Mouse (Mus musculus): ENCODE results near the gene Slc9a3r2.
A peak's percentile ranks its signal among the peaks of the same experiment; 100 is the strongest.
"Not testable (repeated sequence)": the region's sequence is repeated elsewhere in the genome, so short reads cannot be mapped to it uniquely, and the experiment has no call there.

The Slc9a3r2 gene

DNA sequence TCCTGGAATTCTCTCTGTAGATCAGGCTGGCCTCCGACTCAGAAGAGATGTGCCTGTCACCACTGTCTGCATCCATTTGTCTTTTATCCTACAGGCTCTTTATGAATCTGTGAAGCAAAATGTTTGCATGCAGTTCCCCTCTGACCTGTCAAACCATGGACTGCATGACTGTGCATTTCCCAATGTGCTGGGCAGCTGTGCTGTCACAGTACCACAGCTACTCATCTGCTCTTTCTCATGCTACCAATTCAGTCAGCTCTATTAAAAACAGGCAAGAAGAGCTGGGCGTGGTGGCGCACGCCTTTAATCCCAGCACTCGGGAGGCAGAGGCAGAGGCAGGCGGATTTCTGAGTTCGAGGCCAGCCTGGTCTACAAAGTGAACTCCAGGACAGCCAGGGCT is 16.9 kb upstream of the Slc9a3r2 start:
- not testable (repeated sequence) for DNase-seq

DNA sequence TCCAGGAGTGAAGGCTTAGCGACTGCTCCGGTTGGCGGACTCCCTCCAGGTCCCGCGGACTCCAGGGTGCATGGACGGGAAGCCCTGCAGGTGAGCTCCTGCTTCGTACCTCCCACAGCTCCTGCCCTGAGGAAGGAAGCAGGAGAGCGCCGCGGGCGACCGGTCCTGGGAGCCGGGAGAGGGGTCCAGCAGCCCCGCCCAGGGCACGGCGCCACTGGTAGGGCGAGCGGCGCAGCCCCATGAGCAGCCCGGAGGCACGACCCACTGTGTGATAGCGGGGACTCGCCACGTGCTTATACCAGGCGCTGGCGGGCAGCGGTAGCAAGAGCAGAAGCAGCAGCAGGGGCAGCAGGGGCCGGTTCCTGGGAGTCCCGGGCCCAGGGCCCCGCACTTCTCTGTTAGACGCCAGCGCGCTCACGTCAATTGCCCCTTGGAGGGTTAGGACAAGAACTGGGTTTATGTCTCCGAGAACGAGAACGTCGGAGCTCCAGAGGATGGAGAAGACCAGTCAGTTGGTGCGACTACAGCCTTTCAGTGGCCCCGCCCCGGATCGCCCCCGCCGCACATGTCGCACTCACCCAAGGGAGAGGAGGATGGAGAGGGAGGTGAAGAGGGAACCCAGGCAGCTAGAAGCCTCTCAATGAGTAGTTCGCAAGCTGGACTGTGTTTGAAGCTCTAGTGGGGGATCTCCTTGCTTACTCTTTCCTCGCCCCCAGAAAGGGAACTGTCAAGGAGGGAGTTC is 8.1 kb upstream of the Slc9a3r2 start, which contains the start of gene Npw:
TSS of gene Npw (minus strand) at position 441 of the 742 bp plus-strand sequence.
- peak; percentile 90 for DNase-seq

DNA sequence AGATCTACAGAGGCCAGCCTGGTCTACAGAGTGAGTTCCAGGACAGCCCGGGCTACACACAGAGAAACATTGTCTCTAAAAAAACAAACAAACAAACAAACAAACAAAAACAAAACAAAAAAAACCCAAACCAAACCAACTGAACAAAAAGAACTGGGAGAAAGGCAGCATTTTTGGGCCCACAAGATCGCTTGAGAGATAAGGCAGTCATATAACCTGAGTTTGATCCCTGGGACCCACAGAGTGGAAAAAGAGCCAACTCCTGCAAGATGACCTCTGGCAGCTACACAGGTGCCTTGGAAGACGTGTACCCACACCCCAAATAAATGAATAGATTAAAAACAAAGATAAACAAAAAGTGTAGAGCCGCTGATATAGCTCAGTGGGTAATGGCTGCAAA is 4.8 kb upstream of the Slc9a3r2 start:
- no peak for DNase-seq

DNA sequence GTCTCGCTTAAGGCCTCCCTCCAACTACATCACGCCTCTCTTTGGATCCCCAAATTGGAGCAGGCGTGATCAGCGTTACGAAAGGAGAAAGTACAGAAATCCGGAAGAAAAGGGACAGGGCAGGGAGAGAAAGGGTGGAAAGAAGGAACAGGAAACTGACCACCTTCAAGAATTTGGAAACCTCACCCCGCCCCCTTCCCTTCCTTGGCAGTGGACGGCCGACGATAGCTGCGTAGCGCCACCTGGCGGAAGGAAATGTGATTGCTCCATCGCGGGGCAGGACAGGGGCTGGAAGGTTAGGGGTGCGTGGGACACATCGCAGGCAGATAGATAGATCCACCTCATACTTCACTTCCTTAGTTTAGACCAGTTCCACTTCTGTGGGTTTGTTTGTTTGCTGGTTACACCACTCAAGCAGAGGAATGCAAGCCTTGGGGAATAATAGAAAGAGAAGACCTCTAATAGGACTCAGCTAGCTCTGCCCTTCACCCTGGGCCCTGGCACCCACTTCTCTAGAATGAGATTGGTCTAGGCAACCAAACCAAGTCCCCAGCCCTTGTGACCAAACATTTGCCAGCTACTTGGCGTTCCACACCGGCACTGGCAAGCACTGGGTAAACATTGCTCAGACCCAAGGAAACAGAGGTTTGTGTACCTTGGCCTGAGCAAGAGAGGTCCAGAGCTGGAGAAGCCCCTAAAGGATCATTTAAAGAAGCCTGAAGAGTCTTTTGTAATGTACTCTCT is 4.0 kb upstream of the Slc9a3r2 start:
- DNase-seq = peak; percentile 96

DNA sequence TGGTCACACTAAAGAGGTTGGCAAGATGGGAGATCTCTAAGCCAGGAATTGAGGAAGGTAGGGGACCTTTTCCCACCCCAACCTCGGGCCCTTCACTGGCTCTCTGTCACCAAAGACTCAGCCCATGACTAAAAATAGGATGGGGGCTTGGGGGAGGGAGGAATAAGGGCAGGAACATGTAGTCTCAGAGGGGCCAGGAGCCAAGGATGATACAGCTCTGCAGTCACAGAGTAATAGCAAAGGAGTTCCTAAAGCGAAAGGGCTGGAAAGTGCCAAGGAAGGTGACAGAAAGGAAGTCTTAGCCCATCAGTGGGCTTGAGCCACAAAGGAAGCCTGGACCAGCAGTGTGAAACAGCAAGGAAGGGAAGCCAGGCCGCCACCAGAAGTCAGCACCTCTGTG is 1.7 kb upstream of the Slc9a3r2 start:
- DNase-seq = peak; percentile 90

DNA sequence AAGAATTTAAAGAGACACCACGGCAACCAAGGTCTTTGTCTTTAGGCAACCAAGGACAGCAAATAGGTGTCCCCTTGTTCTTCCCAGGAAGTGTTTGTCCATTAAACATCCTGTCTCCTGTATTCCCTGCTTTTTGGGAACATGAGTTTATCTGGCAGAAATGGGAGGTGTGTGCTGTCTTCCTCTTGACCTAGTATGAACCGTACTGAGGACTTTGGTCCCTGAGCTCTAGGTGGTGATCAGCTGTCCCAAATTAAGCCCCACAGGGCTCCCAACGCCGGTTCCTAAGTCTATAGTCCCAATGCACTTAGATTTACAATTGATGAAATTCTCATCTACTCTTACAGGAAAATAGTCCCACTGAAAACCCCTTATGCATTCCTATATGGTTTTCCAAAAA is 639 bp upstream of the Slc9a3r2 start:
- DNase-seq = no peak

DNA sequence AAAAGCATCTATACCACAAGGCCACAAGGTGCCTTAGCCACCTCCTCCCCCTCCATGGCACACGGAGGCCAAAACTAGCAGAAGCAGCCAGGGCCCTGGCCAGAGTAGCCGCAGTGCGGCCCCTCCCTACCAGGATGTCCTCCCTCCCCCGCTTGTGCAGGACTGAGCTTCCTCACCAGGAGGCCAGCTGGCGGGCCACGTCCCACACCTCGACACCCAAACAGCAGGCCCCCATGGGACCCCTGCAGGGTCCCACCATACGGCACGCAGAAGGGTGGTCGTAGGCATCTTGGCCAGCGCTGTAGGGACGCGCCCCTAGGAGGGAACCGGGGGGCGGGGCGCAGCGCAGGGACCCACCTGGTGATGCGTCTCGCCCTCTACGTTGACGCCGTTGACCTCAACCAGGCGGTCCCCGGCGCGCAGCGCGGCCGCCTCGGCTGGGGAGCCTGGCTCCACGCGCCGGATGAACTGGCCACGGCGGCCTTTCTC is 502 bp downstream of the Slc9a3r2 start:
- DNase-seq = peak; percentile 99

DNA sequence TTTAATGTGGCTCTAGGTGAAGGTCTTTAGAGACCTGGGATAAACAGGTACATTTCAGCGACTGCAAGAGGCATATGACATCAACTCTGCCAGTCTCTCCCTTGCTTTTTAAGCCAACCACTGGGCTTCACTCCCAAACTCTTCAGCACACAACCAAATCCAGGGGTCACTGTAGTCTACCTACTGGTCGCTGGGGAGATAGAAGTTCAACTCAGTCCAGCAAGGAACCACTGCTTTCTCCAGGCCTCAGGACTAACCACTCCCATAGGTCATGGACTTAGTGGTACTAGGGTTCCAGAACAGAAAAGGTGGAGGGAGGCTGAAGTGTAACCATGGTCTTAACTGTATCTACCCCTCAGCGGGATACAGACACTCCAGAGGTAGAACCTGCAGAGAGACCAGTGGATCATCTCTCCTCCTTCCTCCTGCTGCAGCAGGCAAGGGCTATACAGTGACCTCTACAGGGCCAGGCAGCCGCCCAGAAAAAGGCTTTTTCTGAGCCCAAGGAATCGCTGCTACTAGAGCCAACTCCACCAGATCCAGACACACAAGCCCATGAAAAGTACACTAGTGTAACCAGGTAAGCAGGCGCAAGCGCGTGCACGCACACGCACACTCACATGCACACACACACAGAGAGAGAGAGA is 1.3 kb downstream of the Slc9a3r2 start:
- DNase-seq = peak; percentile 92

DNA sequence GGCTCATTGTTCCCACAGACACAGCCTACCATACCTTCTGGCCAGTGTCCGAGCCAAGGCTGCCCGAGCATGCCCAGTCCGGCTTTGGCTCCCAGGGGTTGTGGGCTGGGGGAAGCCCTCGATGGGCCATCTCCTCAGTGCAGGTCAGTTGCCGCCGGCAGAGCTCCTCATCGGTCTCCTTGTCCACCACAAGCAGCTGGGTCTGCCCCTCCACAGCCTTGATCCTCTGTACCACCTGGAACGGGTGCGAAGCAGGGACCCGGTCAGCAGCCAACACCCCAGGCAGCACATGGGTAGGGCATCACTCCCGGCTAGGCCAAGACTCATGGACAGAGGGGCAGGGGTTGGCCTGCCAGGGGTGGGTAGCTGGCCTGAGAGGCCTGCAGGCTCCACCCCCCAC is 2.6 kb downstream of the Slc9a3r2 start:
- peak; percentile 97 for DNase-seq

DNA sequence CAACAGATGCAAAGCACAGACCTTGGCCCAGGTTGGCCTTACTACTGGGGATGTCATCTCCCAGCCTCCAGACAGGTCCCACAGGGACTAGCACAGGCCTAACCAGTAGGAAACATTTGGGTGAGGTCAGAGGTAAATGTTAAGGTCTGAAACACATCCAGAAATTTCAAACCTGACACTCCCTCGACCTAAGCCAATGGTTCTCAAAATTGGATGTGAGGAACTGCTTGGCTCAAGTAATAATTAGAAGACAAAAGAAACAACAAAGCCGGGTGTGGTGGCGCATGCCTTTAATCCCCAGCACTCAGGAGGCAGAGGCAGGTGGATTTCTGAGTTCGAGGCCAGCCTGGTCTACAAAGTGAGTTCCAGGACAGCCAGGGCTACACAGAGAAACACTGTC is 3.7 kb downstream of the Slc9a3r2 start:
- no peak for DNase-seq

DNA sequence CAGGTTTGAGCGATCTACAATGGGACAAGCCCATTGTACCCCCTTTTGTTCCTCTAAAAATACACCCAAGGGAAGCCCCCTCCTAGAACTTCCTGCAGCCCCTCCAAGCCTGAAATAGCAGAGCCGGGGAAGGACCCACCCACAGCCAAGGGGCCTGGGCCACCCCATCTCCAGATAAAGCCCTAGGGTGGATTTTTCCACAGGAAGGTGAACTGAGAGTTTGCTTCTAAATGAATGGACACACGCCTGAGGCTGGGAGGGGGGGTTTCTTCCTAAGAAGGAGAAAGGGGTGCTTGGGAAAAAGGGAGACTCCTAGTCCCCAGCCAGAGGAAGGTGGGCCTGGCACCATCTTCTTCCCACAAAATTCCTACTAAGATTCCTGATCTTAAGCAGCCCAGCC is 4.2 kb downstream of the Slc9a3r2 start:
- peak; percentile 99 for DNase-seq

DNA sequence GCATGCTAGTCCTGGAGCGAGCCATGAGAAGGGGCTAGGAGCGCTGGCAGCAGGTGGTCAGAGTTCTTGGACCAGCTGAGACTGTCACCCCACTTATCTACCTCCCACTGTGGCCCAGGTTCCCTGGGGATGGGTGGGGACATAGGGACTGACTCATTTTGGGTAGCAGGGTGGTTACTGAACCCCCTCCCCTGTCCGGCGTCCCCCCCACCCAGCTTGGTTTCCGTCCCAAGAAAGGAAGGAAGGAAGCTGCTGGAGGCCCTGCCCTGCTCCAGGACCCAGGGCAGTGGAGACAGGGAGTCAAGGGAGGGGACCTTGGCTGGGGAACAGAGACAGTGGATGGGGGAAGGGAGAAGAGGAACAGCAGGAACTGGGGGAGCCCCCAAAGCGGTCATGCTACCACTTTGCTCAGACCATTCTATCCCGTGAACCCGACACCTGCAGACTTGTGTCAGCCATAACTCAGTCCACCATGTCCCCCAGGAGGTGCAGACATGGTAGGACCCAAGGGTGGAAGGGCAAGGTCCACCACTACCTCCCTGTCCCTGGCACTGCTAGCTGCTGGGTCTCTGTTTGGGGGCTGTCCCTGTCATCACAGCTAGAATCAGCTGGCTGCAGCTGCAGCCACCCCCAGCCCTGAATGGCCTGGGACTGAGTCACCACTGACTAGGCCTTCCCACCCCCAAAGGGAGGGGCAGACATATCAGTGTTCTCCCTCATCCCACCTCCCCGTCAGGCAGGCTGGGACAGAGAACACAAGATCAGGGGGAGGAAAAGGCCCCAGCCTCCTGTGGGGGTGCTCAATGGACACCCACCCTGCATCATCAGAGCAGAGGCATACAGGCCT is 5.0 kb downstream of the Slc9a3r2 start:
- DNase-seq = peak; percentile 99

DNA sequence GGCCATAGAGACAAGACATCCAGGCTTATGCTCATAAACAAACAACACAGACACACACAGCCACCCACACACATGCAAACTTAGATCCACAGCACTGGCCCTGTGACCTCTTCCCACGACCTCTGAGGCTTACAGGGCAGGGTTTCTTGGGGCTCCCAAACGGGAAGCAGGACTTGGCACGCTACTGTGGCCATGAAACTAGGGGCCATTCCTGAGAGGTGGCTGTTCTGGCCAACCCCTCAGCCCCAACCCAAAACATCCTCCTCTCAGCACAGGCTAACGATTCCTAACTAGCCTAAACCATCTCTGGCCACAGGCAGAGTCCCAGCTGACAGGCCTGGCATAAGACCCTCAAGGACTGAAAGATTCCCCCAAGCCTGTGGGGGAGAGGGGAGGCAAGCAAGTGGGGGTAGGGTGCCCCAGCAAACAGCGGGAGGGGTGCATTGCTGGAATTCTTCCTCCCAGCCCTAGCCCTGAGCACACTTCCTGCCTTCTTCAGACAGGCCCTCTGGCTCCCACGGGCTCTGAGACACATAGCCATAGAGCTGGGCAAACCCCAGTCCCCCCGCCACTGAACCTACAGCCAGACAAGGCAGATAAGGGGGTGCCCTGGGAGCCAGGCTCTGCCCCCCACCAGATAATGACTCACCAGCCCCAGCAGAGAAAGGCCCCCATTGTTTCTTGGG is 6.0 kb downstream of the Slc9a3r2 start:
- peak; percentile 98 for DNase-seq

DNA sequence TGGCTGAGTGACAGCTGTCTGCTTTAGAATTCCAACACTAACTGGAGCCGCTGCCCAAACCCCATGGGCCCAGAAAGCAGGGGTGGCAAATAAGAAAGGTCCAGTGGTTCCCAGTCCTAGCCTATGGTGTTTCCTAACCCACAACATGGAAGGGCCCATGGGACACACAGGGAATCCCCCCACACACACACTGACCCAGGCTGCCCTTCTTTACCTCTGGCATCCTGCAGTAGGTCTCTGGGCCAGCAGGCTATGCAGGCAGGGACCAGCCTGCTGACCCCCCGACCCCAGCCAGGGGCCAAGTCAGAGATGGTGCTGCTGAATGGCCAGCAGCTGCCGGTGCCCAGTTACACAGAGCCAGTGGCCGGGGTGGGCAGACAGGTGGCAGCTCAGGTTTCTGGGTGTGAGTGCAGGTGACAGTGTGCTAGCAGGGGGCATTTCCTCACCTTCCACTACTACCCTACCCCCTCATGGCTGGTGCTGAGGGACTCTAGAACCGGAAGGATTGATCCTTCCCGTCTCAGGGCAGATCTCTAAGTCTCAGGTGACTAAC is 7.3 kb downstream of the Slc9a3r2 start:
- peak; percentile 94 for DNase-seq

DNA sequence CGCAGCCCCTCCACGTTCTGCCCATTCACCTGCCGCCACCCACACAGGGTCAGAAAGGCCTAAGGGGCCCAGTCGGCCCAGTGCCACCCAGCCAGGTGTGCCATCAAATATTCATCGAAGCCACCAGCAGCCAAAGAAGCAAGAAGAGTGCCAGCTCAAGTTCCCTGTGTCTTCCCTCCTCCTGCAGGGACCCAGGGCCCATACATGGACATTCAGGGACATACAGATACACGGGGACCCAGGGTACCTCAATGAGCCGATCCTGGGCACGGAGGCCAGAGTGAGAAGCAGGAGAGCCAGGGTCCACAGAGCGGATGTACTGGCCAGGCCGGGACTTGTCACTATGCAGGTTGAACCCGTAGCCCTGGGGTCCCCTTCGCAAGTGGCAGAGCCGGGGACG is 8.2 kb downstream of the Slc9a3r2 start:
- DNase-seq = peak; percentile 93

DNA sequence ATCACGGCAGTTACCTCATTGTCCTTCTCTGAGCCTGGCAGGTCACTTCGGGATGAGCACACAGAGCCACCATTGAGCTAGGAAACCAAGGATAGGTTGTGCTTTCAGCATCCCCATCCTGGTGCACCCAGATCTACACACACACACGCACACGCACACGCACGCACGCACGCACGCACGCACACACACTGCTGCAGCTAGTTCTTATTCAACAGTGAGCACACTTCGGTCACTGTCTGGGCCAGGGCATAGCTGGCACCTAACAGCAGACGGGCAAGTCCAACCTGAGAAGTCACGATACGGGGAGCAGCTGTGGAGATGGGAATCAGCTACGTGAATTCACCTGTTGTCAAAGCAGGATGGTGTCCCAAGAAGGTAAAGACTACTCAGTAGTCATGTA is 9.5 kb downstream of the Slc9a3r2 start:
- no peak for DNase-seq

DNA sequence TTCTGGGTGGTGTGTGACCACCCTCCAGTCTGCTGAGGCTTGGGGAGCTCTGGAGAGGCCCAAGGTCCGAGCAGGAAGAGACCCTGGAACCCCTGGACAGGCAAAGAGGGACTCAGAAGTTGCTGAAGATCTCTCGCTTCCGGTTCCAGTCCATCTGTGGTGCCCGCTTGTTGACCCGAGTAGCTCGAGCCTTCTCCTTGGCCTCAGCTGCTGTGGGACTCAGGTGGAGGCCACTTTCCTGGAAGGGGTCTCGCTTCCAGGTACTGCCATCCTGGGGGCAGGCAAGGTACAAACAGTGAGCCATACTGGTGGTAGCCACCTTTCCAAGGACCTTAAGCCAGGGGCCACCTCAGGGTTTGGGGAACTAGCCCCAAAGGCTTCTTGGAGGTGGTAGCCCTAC is 10.0 kb downstream of the Slc9a3r2 start:
- peak; percentile 94 for DNase-seq

DNA sequence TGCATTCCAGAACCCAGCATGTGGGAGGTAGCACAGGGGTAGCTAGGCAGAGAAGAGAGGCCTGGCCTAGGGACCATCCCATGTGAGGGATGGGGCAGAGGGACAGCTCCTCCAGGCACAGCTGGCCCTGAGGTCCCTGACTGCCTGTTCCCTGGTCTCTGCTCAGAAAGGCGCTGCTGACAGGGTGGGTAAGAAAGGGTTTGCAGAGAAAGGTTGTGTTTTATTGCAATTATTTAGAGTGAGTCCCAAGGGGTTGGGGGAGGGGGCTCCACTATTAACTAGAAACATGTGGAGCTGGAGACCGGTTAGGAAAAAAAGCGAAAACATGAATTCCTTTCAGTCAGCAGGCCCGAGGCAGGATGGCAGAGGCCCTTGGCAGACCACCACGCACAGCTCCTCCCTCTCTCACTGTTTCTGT is 10.5 kb downstream of the Slc9a3r2 start:
- DNase-seq = no peak

DNA sequence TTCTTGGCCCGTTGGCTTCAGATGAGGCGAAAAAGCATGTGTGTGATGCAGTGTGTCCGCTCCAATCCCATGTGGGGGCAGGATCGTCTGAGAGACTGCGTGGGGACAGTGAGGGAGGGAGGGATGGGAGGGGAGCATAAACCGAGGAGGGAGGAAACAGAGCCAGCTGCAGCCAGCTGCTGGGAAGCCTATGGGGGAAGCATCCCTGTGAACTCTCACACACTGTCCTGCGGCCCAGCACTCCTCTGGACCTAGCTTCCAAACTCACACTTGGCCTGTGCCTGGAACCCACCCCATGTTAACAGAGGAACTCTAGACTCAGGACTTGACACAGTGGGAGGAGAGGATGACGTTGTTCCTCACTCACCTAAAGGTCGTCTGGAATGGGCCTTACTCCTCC is 11.3 kb downstream of the Slc9a3r2 start:
- peak; percentile 99 for DNase-seq

DNA sequence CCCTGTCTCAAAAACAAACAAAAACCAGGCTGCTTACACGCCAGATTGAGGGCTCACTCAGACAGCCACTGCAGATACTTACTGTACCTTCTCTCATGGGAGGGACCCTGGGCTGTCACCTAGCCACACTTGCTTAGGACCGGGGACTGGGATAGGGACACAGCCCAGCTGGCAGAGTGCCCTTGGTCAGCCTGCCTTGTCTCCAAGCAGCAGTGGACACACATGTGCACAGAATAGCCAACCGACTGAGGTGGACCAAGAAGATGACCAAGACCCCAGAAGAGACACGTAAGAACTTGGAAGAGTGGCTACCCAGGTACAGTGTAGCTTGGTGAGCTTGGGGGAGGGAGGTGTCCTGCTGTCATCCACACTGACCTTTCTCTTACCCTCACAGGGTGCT is 11.9 kb downstream of the Slc9a3r2 start:
- peak; percentile 97 for DNase-seq

DNA sequence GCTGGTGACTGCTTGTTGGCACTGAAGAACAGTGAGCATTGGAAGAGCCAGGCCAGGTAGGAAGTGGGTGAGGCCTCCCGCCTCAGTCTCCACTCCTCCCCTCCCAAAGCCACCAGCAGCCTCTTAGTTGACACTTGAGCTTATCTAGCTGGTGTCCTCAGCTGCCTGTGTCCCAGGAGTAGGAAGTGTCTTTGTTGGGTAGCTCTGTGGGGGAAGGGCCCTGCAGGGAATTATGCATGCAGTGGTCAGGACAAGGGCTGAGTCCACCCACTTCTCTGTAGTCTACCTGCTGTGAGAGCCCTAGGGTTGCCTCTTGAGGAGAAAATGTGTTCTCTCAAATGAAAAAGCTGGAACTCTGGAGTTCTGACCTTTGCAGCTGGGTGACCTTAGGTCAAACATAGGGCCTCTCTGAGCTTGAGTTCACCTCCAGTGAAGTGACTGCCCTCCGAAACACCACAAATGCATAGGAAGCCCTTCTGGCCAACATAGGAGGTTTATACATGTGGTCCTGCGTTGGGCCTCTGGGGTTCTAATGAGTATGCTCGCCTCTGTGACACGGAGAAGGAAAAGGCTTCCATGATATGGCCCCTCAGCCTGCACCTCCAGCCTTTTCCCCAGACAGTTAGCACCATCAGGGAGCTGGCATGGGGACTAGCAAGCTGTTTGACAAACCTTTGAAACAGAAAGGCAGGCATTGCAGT is 13.2 kb downstream of the Slc9a3r2 start:
- peak; percentile 96 for DNase-seq

Measured in heart, adult 11 months (tissue).